Mouse (Mus musculus) kidney, adult 2 months (tissue): ENCODE measurements at regions not wholly inside any gene's neighbourhood (a gene's known extent, or its start where the extent isn't known, plus 50 kb on each side); places are given as distances from the start of the nearest gene placed in this dataset.

Source experiments
- DNase-seq: peaks from one replicate; pipeline ENCODE4 v3.0.0; 2021
- H3K27ac ChIP-seq: fragments of 200-500 bp; 2 replicates; pipeline ENCODE4 v1.5.1; 2012; ENCODE audit warnings: low read depth, low read length, control low read depth, inconsistent platforms; ENCODE audit not compliant: insufficient read depth
- H3K27me3 ChIP-seq: fragments of 200-500 bp; replicated peaks from 2 replicates; pipeline ENCODE4 v1.6.1; 2012; ENCODE audit warnings: mild to moderate bottlenecking, moderate library complexity, low read length, inconsistent platforms; ENCODE audit not compliant: control insufficient read depth, insufficient read depth
- H3K36me3 ChIP-seq: fragments of 200-500 bp; 2 replicates; pipeline ENCODE4 v1.6.1; 2012; ENCODE audit warnings: mild to moderate bottlenecking, moderate library complexity, low read length, inconsistent platforms; ENCODE audit not compliant: control insufficient read depth, insufficient read depth
- H3K4me1 ChIP-seq: fragments of 200-500 bp; 2 replicates; pipeline ENCODE4 v1.6.1; 2011; ENCODE audit warnings: low read length; ENCODE audit not compliant: control insufficient read depth, insufficient read depth
- H3K4me3 ChIP-seq: fragments of 200-500 bp; 2 replicates; pipeline ENCODE4 v1.5.1; 2011; ENCODE audit warnings: mild to moderate bottlenecking, low read depth, low read length, control low read depth; ENCODE audit not compliant: insufficient read depth
- CTCF ChIP-seq: fragments of 200-500 bp; conservative IDR thresholded peaks from 2 replicates; pipeline ENCODE4 v1.5.1; 2011; ENCODE audit warnings: low read depth, mild to moderate bottlenecking, control low read depth, low read length, moderate library complexity, mixed read lengths; ENCODE audit not compliant: insufficient read depth, insufficient read length
- POLR2A ChIP-seq: fragments of 200-500 bp; IDR thresholded peaks from one replicate; pipeline ENCODE4 v1.6.1; 2011; ENCODE audit warnings: low read depth, low read length, control low read depth
- WGBS: fragments of 180-500 bp; shearing (Covaris S2); methylation state at CpG from one replicate; pipeline ENCODE4 v1.1.7; 2018; 5-methylcytosine and 5-hydroxymethylcytosine counted together

- WGBS = 79% methylated on average over 8 of the region's 8 CpGs
- TF ChIP-seq CTCF (no peak), POLR2A (no peak)
- no peaks in the 10 kb centered on the region for H3K4me1 ChIP-seq
- no peak overlapping the region for H3K4me3 ChIP-seq
- no peaks in the 10 kb centered on the region for H3K36me3 ChIP-seq
- DNase-seq = no peak
- H3K27ac ChIP-seq = no peak overlapping the region
- no peaks in the 10 kb centered on the region for H3K27me3 ChIP-seq
Measured at GRCm38 (mm10) chr2:159730221-159730620, 603.7 kb downstream of the Gm826 start.

- no peak overlapping the region for H3K27ac ChIP-seq
Measured at GRCm38 (mm10) chr2:159731305-159731704, 602.7 kb downstream of the Gm826 start.

GRCm38 (mm10) chr2:159732413-159732812 is 601.5 kb downstream of the Gm826 start:
- TF ChIP-seq POLR2A (no peak), CTCF (no peak)
- WGBS = 29% methylated on average over 3 of the region's 3 CpGs
- no peaks in the 10 kb centered on the region for H3K27me3 ChIP-seq
- peak overlapping the region; percentile 78 for H3K27ac ChIP-seq
- no peak overlapping the region for H3K4me3 ChIP-seq
- H3K36me3 ChIP-seq = no peaks in the 10 kb centered on the region
- no peaks in the 10 kb centered on the region for H3K4me1 ChIP-seq
- peak; percentile 74 for DNase-seq

More at GRCm38 (mm10) chr2:159731305-159731704, 602.7 kb downstream of the Gm826 start:
- H3K27me3 ChIP-seq = no peaks in the 10 kb centered on the region
- H3K4me3 ChIP-seq = no peak overlapping the region
- DNase-seq = no peak
- no peaks in the 10 kb centered on the region for H3K4me1 ChIP-seq
- TF ChIP-seq CTCF (no peak), POLR2A (no peak)
- H3K36me3 ChIP-seq = no peaks in the 10 kb centered on the region

GRCm38 (mm10) chr2:159734576-159734975 is 599.4 kb downstream of the Gm826 start:
- TF ChIP-seq POLR2A (no peak), CTCF (no peak)
- 35% methylated on average over 5 of the region's 5 CpGs for WGBS
- peak; percentile 38 for DNase-seq
- Histone ChIP-seq H3K27me3 (no peaks in the 10 kb centered on the region), H3K4me1 (no peaks in the 10 kb centered on the region), H3K27ac (no peak overlapping the region), H3K36me3 (no peaks in the 10 kb centered on the region), H3K4me3 (no peak overlapping the region)

GRCm38 (mm10) chr2:159755541-159756011 is 578.4 kb downstream of the Gm826 start:
- WGBS = 35% methylated on average over 7 of the region's 7 CpGs
- H3K36me3 ChIP-seq = no peaks in the 10 kb centered on the region
- H3K4me1 ChIP-seq = no peaks in the 10 kb centered on the region
- peak; percentile 51 for DNase-seq
- H3K4me3 ChIP-seq = no peak overlapping the region
- H3K27ac ChIP-seq = no peak overlapping the region
- TF ChIP-seq POLR2A (no peak), CTCF (no peak)
- no peaks in the 10 kb centered on the region for H3K27me3 ChIP-seq

- TF ChIP-seq CTCF = no peak
- TF ChIP-seq POLR2A = no peak
- Histone ChIP-seq H3K36me3 (no peaks in the 10 kb centered on the region), H3K27me3 (no peaks in the 10 kb centered on the region), H3K4me3 (no peak overlapping the region), H3K4me1 (no peaks in the 10 kb centered on the region), H3K27ac (no peak overlapping the region)
- DNase-seq = no peak
- 91% methylated on average over 6 of the region's 6 CpGs for WGBS
Measured at GRCm38 (mm10) chr2:159760806-159761205, 573.2 kb downstream of the Gm826 start.

- WGBS = 82% methylated on average over 6 of the region's 6 CpGs
- TF ChIP-seq POLR2A (no peak), CTCF (no peak)
- no peak for DNase-seq
- Histone ChIP-seq H3K27ac (no peak overlapping the region), H3K27me3 (no peaks in the 10 kb centered on the region), H3K4me3 (no peak overlapping the region), H3K36me3 (no peaks in the 10 kb centered on the region), H3K4me1 (no peaks in the 10 kb centered on the region)
Measured at GRCm38 (mm10) chr2:159763115-159763514, 570.8 kb downstream of the Gm826 start.
